Mouse (Mus musculus) heart, postnatal 0 days (tissue): ENCODE measurements around the gene Tmem170. TPM values are rescaled to one million over a fixed set of nuclear protein-coding genes. Genes with fewer than 3 reads are reported as not detected.

Experiments used
- ATAC-seq: fragments of 200-750 bp; cut with Nextera tagmentation; 2 replicates; pipeline ENCODE4 v1.8.0; 2017; ENCODE audit warnings: low read depth, moderate number of reproducible peaks, moderate library complexity; ENCODE audit not compliant: insufficient read depth
- DNase-seq: peaks from one replicate; pipeline ENCODE4 v3.0.0-alpha.2; 2016; ENCODE audit warnings: low spot score
- H3K27ac ChIP-seq: fragments of 300-500 bp; sonication (generic); 2 replicates; pipeline ENCODE4 v1.5.1; 2014; ENCODE audit warnings: low read depth, mild to moderate bottlenecking
- H3K27me3 ChIP-seq: fragments of 300-500 bp; sonication (generic); 2 replicates; pipeline ENCODE4 v1.6.1; 2014; ENCODE audit warnings: low read length, mixed read lengths; ENCODE audit not compliant: control insufficient read depth, insufficient read depth
- H3K36me3 ChIP-seq: fragments of 300-500 bp; sonication (generic); replicated peaks from 2 replicates; pipeline ENCODE4 v1.6.1; 2014; ENCODE audit warnings: low read length, mixed read lengths; ENCODE audit not compliant: control insufficient read depth, insufficient read depth
- H3K4me1 ChIP-seq: fragments of 300-500 bp; sonication (generic); 2 replicates; pipeline ENCODE4 v1.6.1; 2014; ENCODE audit warnings: antibody characterized with exemption; ENCODE audit not compliant: control insufficient read depth, insufficient read depth
- H3K4me2 ChIP-seq: fragments of 300-500 bp; sonication (generic); 2 replicates; pipeline ENCODE4 v1.6.1; 2014; ENCODE audit warnings: low read depth, mild to moderate bottlenecking, low read length, moderate library complexity
- H3K4me3 ChIP-seq: fragments of 300-500 bp; sonication (generic); 2 replicates; pipeline ENCODE4 v1.5.1; 2014; ENCODE audit warnings: low read depth, low read length
- H3K9ac ChIP-seq: fragments of 300-500 bp; sonication (generic); replicated peaks from 2 replicates; pipeline ENCODE4 v1.6.1; 2014; ENCODE audit warnings: low read depth, low read length, mixed read lengths
- H3K9me3 ChIP-seq: fragments of 300-500 bp; sonication (generic); replicated peaks from 2 replicates; pipeline ENCODE4 v1.6.1; 2016; ENCODE audit warnings: low read length; ENCODE audit not compliant: control insufficient read depth
- CTCF ChIP-seq: IDR thresholded peaks from 2 replicates; pipeline ENCODE4 v1.5.1; 2016; ENCODE audit warnings: antibody characterized with exemption, control low read depth, low read depth
- EP300 ChIP-seq: IDR thresholded peaks from 2 replicates; pipeline ENCODE4 v1.6.1; 2016; ENCODE audit warnings: antibody characterized with exemption, low read depth
- WGBS: fragments of 180-500 bp; shearing (Covaris S2); extraction: QIAGEN DNeasy Blood & Tissue Kit; methylation state at CpG from one replicate; pipeline ENCODE4 v1.1.7; 2014; 5-methylcytosine and 5-hydroxymethylcytosine counted together
- polyA plus RNA-seq: library from polyadenylated mRNA; unstranded; fragments of >200 nt; fragmentation: Nextera tagmentation; extraction: Ambion mirVana; gene quantifications from 2 replicates; pipeline ENCODE4 v1.2.1, GENCODE M21; 2015
- total RNA-seq: library from RNA; depleted of rRNA; stranded (reverse); fragments of >200 nt; gene quantifications from 2 replicates; pipeline ENCODE4 v1.2.3, GENCODE M21; 2014; ENCODE audit warnings: low replicate concordance

Gene Tmem170
- total and polyA plus RNA-seq, 2 experiments from 2014 or later = 2.5 to 3.3 TPM

DNA sequence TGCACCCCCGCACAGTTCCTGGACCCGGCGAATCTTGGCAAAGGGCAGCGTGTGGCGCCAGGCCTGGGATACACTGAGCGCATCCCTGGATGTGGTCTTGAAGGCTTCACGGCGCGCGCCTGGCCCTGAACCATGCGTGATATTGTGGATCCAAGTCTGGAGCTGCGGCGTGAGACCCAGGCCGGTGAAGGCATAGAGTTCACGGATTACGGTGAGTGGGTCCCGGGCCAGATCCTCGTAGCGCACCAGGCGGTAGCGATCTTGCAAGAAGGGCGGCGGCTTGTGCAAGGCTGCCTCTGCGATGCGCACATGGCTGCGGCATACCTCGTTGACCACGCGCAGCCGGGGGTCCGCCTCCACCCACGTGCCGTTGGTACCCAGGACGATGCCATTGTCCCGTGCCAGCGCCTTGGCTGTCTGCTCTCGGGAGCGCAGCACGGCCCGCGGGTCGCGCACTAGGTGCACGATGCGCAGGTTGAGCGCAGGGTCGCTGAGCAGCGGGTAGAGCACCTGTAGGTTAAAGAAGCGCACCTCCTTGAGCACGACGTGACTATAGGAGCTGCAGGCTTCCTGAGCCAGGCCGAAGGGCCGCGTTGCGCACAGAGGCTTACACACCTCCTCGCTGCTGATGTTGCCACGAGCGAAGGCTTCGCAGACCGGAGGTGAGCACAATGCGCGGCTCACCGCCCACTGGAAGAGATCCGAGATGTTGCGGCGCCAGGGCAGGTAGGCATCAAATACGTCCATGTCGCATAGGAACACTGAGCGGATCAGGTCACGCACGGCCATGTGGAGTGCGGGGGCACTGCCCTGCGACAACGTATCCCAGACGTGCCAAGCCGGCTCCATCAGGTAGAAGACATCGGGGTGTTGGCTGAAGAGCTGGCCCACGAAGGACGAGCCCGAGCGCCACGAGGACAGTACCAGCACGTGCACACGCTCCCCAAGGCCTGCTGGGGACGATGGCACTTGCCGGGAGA lies 13.7 kb upstream of the Tmem170 start:
- Histone ChIP-seq H3K27me3 (peaks cover 26% of the 10 kb centered on the region), H3K4me2 (peak overlapping the region; percentile 31; the same call in 1 of the 2 replicates), H3K4me1 (no peaks in the 10 kb centered on the region; the same call in 1 of the 2 replicates), H3K27ac (no peak overlapping the region), H3K4me3 (peak overlapping the region; percentile 9; the same call in 1 of the 2 replicates), H3K9ac (no peak overlapping the region), H3K36me3 (no peaks in the 10 kb centered on the region), H3K9me3 (0 out of 2 replicates have a peak, but pooled peaks cover 3% of the 10 kb centered on the region)
- no peak for TF ChIP-seq EP300
- TF ChIP-seq CTCF = no peak
- ATAC-seq (no peak), DNase-seq (no peak)
- WGBS = 14% methylated on average over 85 of the region's 86 CpGs

- no peaks in the 10 kb centered on the region for H3K9me3 ChIP-seq
- no peak overlapping the region for H3K9ac ChIP-seq
- H3K27ac ChIP-seq = no peak overlapping the region
- peaks cover 26% of the 10 kb centered on the region for H3K27me3 ChIP-seq
- WGBS = 17% methylated on average over 7 of the region's 7 CpGs
- H3K4me1 ChIP-seq = no peaks in the 10 kb centered on the region; the same call in 1 of the 2 replicates
- no peaks in the 10 kb centered on the region for H3K36me3 ChIP-seq
- H3K4me3 ChIP-seq = no peak overlapping the region
- DNase-seq = no peak
- ATAC-seq = no peak
- TF ChIP-seq EP300 (no peak), CTCF (no peak)
- no peak overlapping the region for H3K4me2 ChIP-seq
Observed at GRCm38 (mm10) chr8:111888091-111888650, 11.6 kb upstream of the Tmem170 start.

- no peak for TF ChIP-seq CTCF
- TF ChIP-seq EP300 = no peak
- no peak overlapping the region for H3K4me3 ChIP-seq
- H3K4me2 ChIP-seq = no peak overlapping the region
- H3K9me3 ChIP-seq = no peaks in the 10 kb centered on the region
- H3K4me1 ChIP-seq = no peaks in the 10 kb centered on the region; the same call in 1 of the 2 replicates
- ATAC-seq (no peak), DNase-seq (no peak)
- no peak overlapping the region for H3K27ac ChIP-seq
- H3K27me3 ChIP-seq = peaks cover 26% of the 10 kb centered on the region
- 81% methylated on average over 1 of the region's 1 CpGs for WGBS
- H3K36me3 ChIP-seq = no peaks in the 10 kb centered on the region
- no peak overlapping the region for H3K9ac ChIP-seq
Observed at GRCm38 (mm10) chr8:111887479-111887878, 10.9 kb upstream of the Tmem170 start.

DNA sequence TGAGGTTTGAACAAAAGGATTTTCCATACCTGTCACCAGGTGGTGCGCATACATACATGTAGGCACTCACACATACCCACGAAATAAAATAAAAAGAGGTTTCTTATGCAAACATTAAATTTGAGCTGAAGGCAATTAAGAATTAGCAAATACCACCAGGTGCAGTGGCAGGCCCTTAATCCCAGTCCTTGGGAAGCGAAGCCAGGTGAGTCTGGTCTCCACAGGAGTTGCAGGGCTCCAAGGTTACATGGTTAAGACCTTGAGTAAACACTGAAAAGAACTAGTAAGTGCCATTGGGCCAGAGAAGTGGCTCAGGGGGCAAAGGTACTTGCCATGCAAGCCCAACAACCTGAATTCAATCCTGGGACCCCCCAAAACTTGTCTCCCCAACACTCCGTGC lies 7.1 kb upstream of the Tmem170 start:
- no peaks in the 10 kb centered on the region for H3K4me1 ChIP-seq
- no peak overlapping the region for H3K9ac ChIP-seq
- H3K4me3 ChIP-seq = no peak overlapping the region
- no peaks in the 10 kb centered on the region for H3K9me3 ChIP-seq
- H3K27me3 ChIP-seq = no peaks in the 10 kb centered on the region
- DNase-seq (no peak), ATAC-seq (no peak)
- no peaks in the 10 kb centered on the region for H3K36me3 ChIP-seq
- TF ChIP-seq CTCF = no peak
- no peak for TF ChIP-seq EP300
- WGBS = 88% methylated on average over 4 of the region's 4 CpGs
- no peak overlapping the region for H3K27ac ChIP-seq
- H3K4me2 ChIP-seq = no peak overlapping the region

DNA sequence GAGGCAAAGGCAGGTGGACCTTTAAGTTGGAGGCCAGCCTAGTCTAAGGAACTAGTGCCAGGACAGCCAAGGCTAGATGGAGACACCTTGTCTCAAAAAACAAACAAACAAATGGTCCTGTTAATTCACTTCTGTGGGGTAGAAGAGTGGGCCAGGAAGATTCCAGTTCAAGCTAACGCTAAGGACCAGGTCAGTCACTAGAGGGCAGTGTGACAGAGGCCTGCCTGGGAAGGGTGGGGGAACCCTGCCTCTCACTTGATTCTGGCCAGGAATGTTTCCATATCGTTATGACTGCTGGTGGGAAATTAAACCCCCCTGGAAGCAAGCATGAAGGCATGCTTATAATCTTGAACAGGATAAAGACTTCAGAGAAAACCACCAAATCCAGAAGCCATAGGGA lies 5.0 kb upstream of the Tmem170 start:
- Histone ChIP-seq H3K4me1 (no peaks in the 10 kb centered on the region), H3K4me2 (no peak overlapping the region), H3K36me3 (no peaks in the 10 kb centered on the region), H3K9ac (no peak overlapping the region), H3K27ac (no peak overlapping the region), H3K27me3 (no peaks in the 10 kb centered on the region), H3K9me3 (0 out of 2 replicates have a peak, but pooled peaks cover 3% of the 10 kb centered on the region), H3K4me3 (no peak overlapping the region)
- peak; percentile 62 for DNase-seq
- peak; percentile 45; the same call in 1 of the 2 replicates for ATAC-seq
- 0% methylated on average over 2 of the region's 2 CpGs for WGBS
- no peak for TF ChIP-seq EP300
- TF ChIP-seq CTCF = peak; percentile 84
